Mouse (Mus musculus) testis, adult 2 months (tissue): Measurements from ENCODE around the gene Tulp4.

ENCODE experiments used
- CTCF ChIP-seq: fragments of 200-500 bp; IDR thresholded peaks from 2 replicates; pipeline ENCODE4 v1.5.1; 2012; ENCODE audit warnings: low read depth, mild to moderate bottlenecking, inconsistent platforms, low read length, moderate library complexity; ENCODE audit not compliant: control insufficient read depth, insufficient read depth, insufficient replicate concordance
- POLR2A ChIP-seq: fragments of 200-500 bp; IDR thresholded peaks from 2 replicates; pipeline ENCODE4 v1.6.1; 2012; ENCODE audit warnings: low read depth, mild to moderate bottlenecking, inconsistent platforms, low read length, moderate library complexity; ENCODE audit not compliant: control insufficient read depth

DNA sequence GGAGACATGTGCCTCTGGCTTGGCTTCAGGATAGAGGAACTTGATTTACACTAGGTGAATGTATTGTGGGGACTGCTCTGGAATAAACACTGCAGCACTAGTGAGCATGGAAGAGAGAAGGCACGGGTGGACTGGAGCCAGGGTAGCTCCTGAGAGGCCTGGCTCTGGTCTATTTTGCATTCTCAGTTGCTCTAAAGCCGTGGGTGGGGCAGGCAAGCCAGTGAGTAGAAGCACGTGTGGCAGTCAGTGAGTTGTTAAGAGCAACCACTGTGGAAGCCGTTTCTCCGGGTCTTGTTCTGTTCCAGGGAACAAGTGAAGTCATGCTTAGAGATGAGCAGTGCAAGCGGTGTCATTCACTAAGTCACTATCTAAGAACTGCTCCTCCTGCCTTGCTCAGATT lies 86.0 kb downstream of the Tulp4 start:
- TF ChIP-seq CTCF (no peak), POLR2A (no peak)
